Mouse (Mus musculus): ENCODE results near the gene Tnfrsf14.

Tnfrsf14 gene

GRCm38 (mm10) chr4:154948940-154949588, 20.7 kb upstream of the Tnfrsf14 start:
- DNase-seq (ENCODE audit: inconsistent ontology term): no peak

GRCm38 (mm10) chr4:154948066-154948939, 19.9 kb upstream of the Tnfrsf14 start:
- DNase-seq (ENCODE audit: inconsistent ontology term): no peak

- DNase-seq (ENCODE audit: inconsistent ontology term): peak; percentile 78
Measured at GRCm38 (mm10) chr4:154946319-154946718, 18.0 kb upstream of the Tnfrsf14 start.

GRCm38 (mm10) chr4:154944121-154944590, 15.8 kb upstream of the Tnfrsf14 start:
- peak; percentile 86 for DNase-seq (ENCODE audit: inconsistent ontology term)

- DNase-seq (ENCODE audit: inconsistent ontology term): no peak
Measured at GRCm38 (mm10) chr4:154943323-154944039, 15.1 kb upstream of the Tnfrsf14 start.

- no peak for DNase-seq (ENCODE audit: inconsistent ontology term)
Measured at GRCm38 (mm10) chr4:154942632-154943322, 14.4 kb upstream of the Tnfrsf14 start.

- no peak for DNase-seq (ENCODE audit: inconsistent ontology term)
Measured at GRCm38 (mm10) chr4:154941831-154942230, 13.5 kb upstream of the Tnfrsf14 start.

- no peak for DNase-seq (ENCODE audit: inconsistent ontology term)
Measured at GRCm38 (mm10) chr4:154940156-154940555, 11.8 kb upstream of the Tnfrsf14 start.

- no peak for DNase-seq (ENCODE audit: inconsistent ontology term)
Measured at GRCm38 (mm10) chr4:154937746-154938145, 9.4 kb upstream of the Tnfrsf14 start.

GRCm38 (mm10) chr4:154936542-154937255, 8.3 kb upstream of the Tnfrsf14 start:
- no peak for DNase-seq (ENCODE audit: inconsistent ontology term)

DNA sequence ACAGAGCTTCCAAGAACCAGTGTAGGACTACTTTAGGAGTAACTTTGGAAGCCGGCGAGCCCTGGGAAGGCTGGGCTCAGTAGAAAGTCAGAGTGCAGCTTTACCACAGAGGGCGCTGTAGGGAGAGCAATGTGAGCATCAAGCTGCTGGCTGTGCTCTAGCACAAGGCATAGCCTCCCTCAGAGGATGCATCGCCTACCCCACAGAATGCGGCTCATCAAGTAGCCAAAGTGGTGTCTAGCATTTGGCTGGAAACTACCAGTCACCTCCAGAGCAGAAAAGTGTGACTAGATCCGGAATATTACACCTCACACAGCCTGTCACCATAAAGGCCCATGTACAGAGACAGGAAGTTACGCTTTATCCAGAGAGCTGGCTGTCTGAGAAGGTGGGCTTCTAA, 7.4 kb upstream of the Tnfrsf14 start:
- no peak for DNase-seq (ENCODE audit: inconsistent ontology term)

DNA sequence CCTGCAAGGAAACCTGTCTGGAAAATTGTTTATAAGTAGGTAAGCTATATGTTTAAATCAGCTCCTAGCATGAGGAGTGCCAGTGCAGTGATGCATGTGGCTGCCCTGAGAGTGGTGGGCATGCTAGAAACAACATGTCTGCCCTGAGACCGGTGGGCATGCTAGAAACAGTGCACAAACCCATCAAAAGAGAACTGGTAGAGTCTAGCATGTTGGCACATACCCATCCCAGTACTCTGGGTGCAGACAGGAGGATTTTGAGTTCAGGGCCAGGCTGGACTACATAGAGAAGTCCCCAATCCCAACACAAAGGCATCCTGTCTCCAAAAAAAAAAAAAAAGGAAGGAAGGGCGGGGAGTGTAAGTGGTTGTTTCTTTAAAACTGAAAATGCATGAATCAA, 6.4 kb upstream of the Tnfrsf14 start:
- no peak for DNase-seq (ENCODE audit: inconsistent ontology term)

GRCm38 (mm10) chr4:154933306-154933907, 5.0 kb upstream of the Tnfrsf14 start:
- DNase-seq (ENCODE audit: inconsistent ontology term): peak; percentile 75

- no peak for DNase-seq (ENCODE audit: inconsistent ontology term)
Measured at GRCm38 (mm10) chr4:154929088-154929660, 811 bp upstream of the Tnfrsf14 start.

DNA sequence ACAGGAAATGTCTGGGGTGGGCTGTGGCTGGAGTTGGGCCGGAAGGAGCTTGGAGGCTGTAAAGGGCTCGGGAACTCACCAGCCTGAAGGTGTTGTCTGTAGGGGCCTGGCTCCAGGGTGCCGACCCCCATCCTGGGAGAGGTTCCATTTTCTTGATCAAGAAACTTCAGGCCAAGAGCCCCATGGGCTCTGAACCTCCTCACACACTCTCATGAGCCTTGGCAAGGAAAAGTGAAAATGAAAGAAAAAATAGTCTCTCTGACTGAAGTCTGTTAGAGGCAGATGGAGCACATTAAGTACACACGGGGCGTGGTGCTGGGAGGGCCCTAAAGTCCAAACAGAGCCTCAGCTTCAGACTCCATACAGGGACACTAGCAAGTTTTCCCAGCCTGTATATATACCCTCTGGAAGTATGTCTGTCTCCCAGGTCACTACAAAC, 445 bp downstream of the Tnfrsf14 start:
- no peak for DNase-seq (ENCODE audit: inconsistent ontology term)

DNA sequence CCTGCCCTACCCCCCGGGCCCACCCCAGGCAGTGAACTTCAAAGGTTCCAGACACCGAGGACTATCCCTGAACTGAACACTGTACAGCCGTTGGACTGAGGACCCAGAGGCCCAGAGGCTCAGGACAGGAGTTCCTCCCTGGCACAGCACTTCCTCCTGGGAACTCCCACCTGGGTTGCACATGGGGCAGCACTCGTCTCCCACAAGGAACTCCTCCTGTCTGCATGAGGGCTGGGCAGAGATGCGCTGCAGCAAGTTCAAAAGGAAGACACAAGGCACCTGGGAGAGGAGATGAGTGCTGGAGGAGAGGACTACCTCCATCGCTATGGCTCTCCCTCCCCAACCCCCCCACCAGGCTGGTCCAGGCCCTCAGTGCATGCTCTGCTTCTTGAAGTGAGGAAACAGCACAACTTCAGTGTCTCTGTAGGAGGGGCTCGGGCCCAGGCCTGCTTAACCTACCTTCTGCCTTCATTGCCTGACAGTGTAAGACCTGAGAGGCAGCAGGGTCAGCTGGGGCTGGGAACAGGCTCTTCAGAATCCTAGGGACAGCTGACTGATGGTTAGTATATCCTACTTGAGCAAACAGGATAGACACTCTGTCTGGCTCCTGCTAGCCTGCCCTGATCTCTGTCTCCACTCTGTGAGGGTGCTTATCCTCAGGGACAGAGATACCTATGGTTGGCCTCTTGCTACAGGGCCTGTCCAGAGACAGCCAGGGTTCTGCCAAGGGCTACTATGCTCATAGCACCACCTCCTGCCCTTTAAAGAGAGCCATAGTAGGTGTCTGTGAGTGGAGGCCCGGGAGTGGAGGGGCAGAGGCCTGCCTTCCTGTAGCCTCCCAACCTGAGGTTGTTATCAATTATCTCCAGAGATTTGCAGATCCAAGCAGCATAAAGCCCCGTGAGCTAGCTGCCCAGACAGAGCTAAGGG, 1.1 kb downstream of the Tnfrsf14 start:
- DNase-seq (ENCODE audit: inconsistent ontology term): no peak

GRCm38 (mm10) chr4:154925413-154925812, 3.0 kb downstream of the Tnfrsf14 start:
- no peak for DNase-seq (ENCODE audit: inconsistent ontology term)

DNA sequence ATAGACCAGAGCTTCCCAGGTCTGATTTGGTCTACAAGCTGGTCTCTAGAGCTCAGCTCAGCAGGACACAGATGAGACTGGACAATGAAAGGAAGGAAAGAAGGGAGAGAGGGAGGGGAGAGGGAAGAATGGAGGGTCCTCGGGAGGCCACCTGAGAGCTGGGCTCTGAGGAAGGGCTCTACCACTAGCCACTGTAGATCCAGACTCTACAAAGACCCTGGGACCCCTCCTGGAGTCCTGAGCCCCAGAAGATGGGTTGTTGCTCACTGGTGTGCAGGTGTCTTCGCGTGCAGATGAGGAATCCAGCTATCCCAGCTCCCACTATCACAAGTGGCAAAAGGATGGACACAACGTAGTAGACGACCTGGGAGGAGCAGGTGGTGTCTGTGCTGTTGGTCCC, 5.4 kb downstream of the Tnfrsf14 start:
- no peak for DNase-seq (ENCODE audit: inconsistent ontology term)

DNA sequence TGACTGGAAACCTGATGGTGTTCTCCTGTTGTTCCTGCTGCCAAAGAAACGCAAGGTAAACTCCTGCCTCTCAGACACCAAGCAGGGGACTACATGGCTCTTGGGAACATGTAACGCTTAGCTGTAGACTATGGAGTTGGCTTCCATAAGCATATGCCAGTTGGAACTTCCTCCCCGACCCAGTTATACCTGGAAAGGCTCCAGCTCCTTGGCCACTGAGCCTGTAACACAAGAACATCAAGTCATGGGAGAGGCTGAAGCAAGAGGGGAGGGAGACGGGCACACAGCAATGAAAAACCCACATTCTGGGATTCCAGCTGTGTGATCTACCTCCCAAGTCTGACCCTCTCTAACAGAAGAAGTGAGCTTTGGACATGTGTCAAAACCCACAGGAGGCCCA, 6.1 kb downstream of the Tnfrsf14 start:
- no peak for DNase-seq (ENCODE audit: inconsistent ontology term)
